Mouse (Mus musculus) adrenal gland, adult (tissue): Measurements from ENCODE around the gene Trim14.

Source experiments
- DNase-seq, 2 experiments: peaks; one replicate each; pipeline ENCODE4 v3.0.0; 2022 to 2023; ENCODE audit warnings: low spot score in 1 of 2; ENCODE audit not compliant: inconsistent age in 2 of 2

The Trim14 gene

GRCm38 (mm10) chr4:46489028-46489925 is 46.7 kb downstream of the Trim14 start, which contains the start of gene Nans:
TSS of gene Nans (plus strand) at chr4:46489248.
- peak; percentile 97 to 98 for DNase-seq

GRCm38 (mm10) chr4:46487348-46487747 is 48.6 kb downstream of the Trim14 start:
- peak; percentile 65 to 77 for DNase-seq

GRCm38 (mm10) chr4:46485696-46486417 is 50.1 kb downstream of the Trim14 start:
- DNase-seq, result peak; percentile 80 to 84

GRCm38 (mm10) chr4:46479081-46479480 is 56.9 kb downstream of the Trim14 start:
- no peak for DNase-seq

GRCm38 (mm10) chr4:46475101-46475500 is 60.8 kb downstream of the Trim14 start:
- DNase-seq, result no peak

GRCm38 (mm10) chr4:46465740-46466139 is 70.2 kb downstream of the Trim14 start:
- DNase-seq, result no peak

- DNase-seq, result peak in 1 of 2 experiments; percentile 64
Observed at GRCm38 (mm10) chr4:46463130-46463830, 72.7 kb downstream of the Trim14 start.

- DNase-seq, result no peak
Observed at GRCm38 (mm10) chr4:46458411-46458810, 77.5 kb downstream of the Trim14 start.

- peak in 1 of 2 experiments; percentile 54 for DNase-seq
Observed at GRCm38 (mm10) chr4:46457186-46457585, 78.8 kb downstream of the Trim14 start.

GRCm38 (mm10) chr4:46456762-46457161 is 79.2 kb downstream of the Trim14 start:
- DNase-seq, result no peak

- peak in 1 of 2 experiments; percentile 50 for DNase-seq
Observed at GRCm38 (mm10) chr4:46454097-46454864, 81.7 kb downstream of the Trim14 start.

- DNase-seq, result peak; percentile 23 to 43
Observed at GRCm38 (mm10) chr4:46452855-46453719, 82.9 kb downstream of the Trim14 start.

- peak; percentile 81 to 90 for DNase-seq
Observed at GRCm38 (mm10) chr4:46452481-46452850, 83.5 kb downstream of the Trim14 start.

GRCm38 (mm10) chr4:46451758-46452480 is 84.0 kb downstream of the Trim14 start:
- DNase-seq, result peak; percentile 83 to 94

- DNase-seq, result peak; percentile 85 to 94
Observed at GRCm38 (mm10) chr4:46451240-46451757, 84.6 kb downstream of the Trim14 start.

GRCm38 (mm10) chr4:46450519-46451131 is 85.3 kb downstream of the Trim14 start, which contains the start of gene Anp32b:
TSS of gene Anp32b (plus strand) at chr4:46450902.
- DNase-seq, result peak; percentile 95 to 98

GRCm38 (mm10) chr4:46450020-46450518 is 85.9 kb downstream of the Trim14 start:
- DNase-seq, result peak in 1 of 2 experiments; percentile 38

- no peak for DNase-seq
Observed at GRCm38 (mm10) chr4:46448886-46449285, 87.1 kb downstream of the Trim14 start.
